Mouse (Mus musculus) bone marrow, adult 2 months (tissue): ENCODE measurements around the gene Gpld1. TPM values are rescaled to one million over a fixed set of nuclear protein-coding genes. Genes with fewer than 3 reads are reported as not detected.
A peak's percentile ranks its signal among the peaks of the same experiment; 100 is the strongest.

Source experiments
- H3K27ac ChIP-seq: fragments of 200-500 bp; 2 replicates; pipeline ENCODE4 v1.5.1; 2012; ENCODE audit warnings: low read depth, mild to moderate bottlenecking, control low read depth, inconsistent platforms, low read length; ENCODE audit not compliant: control insufficient read depth, poor library complexity, insufficient read depth
- H3K4me1 ChIP-seq: fragments of 200-500 bp; 2 replicates; pipeline ENCODE4 v1.6.1; 2011; ENCODE audit warnings: low read length; ENCODE audit not compliant: control insufficient read depth, insufficient read depth
- H3K4me3 ChIP-seq: fragments of 200-500 bp; replicated peaks from 2 replicates; pipeline ENCODE3; 2011; ENCODE audit warnings: mild to moderate bottlenecking, low read depth, low read length, control low read depth; ENCODE audit not compliant: control insufficient read depth
- CTCF ChIP-seq: fragments of 200-500 bp; IDR thresholded peaks from 2 replicates; pipeline ENCODE4 v1.5.1; 2011; ENCODE audit warnings: low read length, control low read depth; ENCODE audit not compliant: control insufficient read depth, insufficient read depth
- POLR2A ChIP-seq: fragments of 200-500 bp; IDR thresholded peaks from 2 replicates; pipeline ENCODE4 v1.6.1; 2011; ENCODE audit warnings: low read depth, mild to moderate bottlenecking, control low read depth, low read length, borderline replicate concordance; ENCODE audit not compliant: control insufficient read depth
- WGBS: fragments of 180-500 bp; shearing (Covaris S2); methylation state at CpG from one replicate; pipeline ENCODE4 v1.1.7; 2018; 5-methylcytosine and 5-hydroxymethylcytosine counted together
- polyA plus RNA-seq: library from polyadenylated mRNA; stranded (reverse); fragments of >200 nt; gene quantifications from 2 replicates; pipeline ENCODE4 v1.2.4, GENCODE M21; 2011; ENCODE audit warnings: low replicate concordance; ENCODE audit not compliant: missing spikeins, insufficient read depth, insufficient read length

Gene Gpld1
- polyA plus RNA-seq, 1 experiment = 0.27 TPM

DNA sequence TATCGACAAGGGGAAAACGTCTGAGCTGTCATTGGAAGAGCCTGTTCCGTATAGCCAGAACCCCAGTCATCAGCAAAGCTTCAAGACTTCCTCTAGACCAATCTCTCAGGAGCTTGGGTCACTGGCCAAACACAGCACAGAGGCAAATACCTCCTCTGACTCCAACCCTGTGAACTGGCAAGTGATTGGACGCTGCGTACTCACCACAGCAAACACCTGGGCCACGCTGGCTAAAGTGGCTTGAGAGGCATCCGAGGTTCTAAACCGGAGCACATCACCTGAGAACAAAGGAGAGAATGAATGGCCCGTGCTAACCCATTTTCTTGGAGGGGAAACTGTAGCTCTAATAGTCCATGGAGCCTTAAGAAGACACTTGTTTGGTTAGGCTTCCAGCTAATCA, 75.4 kb downstream of the Gpld1 start:
- 93% methylated on average over 9 of the region's 9 CpGs for WGBS
- no peak overlapping the region for H3K27ac ChIP-seq
- no peak overlapping the region for H3K4me3 ChIP-seq
- no peaks in the 10 kb centered on the region; the same call in 1 of the 2 replicates for H3K4me1 ChIP-seq
- no peak for TF ChIP-seq POLR2A
- TF ChIP-seq CTCF = no peak

DNA sequence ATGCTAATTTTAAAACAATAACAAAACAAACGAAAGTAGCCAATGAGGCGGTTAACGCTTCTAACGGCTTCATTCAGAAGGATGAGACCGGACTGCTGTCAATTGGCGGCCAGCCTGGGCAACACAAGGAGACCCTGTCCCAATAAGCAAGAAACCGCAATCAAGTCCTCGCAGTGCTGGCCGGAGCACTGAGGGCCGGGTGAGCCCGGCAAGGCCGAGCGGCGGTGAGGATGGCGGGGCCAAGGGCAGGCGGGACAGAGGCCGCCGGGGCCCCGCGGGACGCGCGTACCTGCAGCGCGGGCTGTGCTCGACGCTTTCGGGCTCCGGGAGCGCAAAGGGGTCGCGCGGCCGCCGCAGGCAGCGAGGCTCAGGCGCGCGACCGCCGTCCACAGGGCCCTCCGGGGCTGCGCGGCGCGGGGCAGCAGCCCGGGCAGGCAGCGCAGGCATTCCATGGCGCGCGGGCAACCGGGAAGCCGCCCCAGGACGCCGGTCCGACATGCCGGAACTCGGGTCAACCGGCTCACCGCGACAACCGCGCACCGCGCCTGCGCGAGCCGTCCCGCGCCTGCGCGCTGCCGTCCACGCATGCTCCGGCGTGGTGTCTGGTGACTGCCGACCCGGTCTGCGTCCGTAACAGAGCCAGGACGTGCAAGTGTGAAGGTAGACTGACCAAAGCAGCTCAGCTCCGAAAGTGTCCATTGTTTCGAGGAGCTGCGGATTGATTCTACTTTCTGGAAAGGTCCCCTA, 77.0 kb downstream of the Gpld1 start, which contains the start of gene Mrs2:
Mrs2 (minus strand) TSS at position 587 of the 747 bp plus-strand sequence.
- Histone ChIP-seq H3K4me1 (no peaks in the 10 kb centered on the region; the same call in 1 of the 2 replicates), H3K4me3 (peak within 1 kb of the TSS; percentile 87), H3K27ac (peak within 1 kb of the TSS; percentile 73)
- TF ChIP-seq POLR2A = peak; percentile 92
- no peak for TF ChIP-seq CTCF
- under 1% methylated on average over 76 of the region's 84 CpGs for WGBS

GRCm38 (mm10) chr13:25020540-25020892, 77.6 kb downstream of the Gpld1 start:
- Histone ChIP-seq H3K4me3 (peak overlapping the region; percentile 87), H3K4me1 (no peaks in the 10 kb centered on the region; the same call in 1 of the 2 replicates), H3K27ac (no peak overlapping the region)
- 36% methylated on average over 4 of the region's 4 CpGs for WGBS
- TF ChIP-seq POLR2A (no peak), CTCF (no peak)

- H3K4me3 ChIP-seq = no peak overlapping the region
- H3K27ac ChIP-seq = no peak overlapping the region
- H3K4me1 ChIP-seq = no peaks in the 10 kb centered on the region; the same call in 1 of the 2 replicates
- WGBS = 69% methylated on average over 4 of the region's 4 CpGs
- TF ChIP-seq CTCF = no peak
- TF ChIP-seq POLR2A = no peak
Observed at GRCm38 (mm10) chr13:25022386-25022785, 79.4 kb downstream of the Gpld1 start.

GRCm38 (mm10) chr13:25023129-25023528, 80.2 kb downstream of the Gpld1 start:
- 55% methylated on average over 3 of the region's 3 CpGs for WGBS
- no peak for TF ChIP-seq CTCF
- TF ChIP-seq POLR2A = no peak
- H3K4me1 ChIP-seq = no peaks in the 10 kb centered on the region; the same call in 1 of the 2 replicates
- H3K27ac ChIP-seq = no peak overlapping the region
- no peak overlapping the region for H3K4me3 ChIP-seq

DNA sequence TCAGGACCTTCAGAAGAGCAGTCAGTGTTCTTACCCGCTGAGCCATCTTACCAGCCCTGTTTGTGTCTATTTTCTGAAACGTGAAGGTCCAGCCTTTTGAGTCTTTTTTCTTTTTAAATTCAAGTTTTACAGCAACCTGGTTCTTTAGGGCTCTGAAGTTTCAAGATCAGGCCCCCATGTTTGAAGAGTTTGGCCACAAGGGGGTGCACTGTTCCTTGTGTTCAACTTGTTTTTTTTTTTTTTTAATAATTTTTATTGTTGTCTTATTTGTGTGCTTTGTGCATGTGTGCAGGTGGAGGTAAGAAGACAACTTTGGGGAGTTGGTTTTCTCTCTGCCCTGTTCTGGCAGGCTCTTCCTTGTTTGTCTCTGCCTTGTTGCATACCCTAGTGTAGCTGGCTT, 81.7 kb downstream of the Gpld1 start:
- 30% methylated on average over 2 of the region's 2 CpGs for WGBS
- Histone ChIP-seq H3K4me3 (no peak overlapping the region), H3K4me1 (no peaks in the 10 kb centered on the region; the same call in 1 of the 2 replicates), H3K27ac (no peak overlapping the region)
- TF ChIP-seq POLR2A (no peak), CTCF (no peak)

GRCm38 (mm10) chr13:25026409-25027113, 83.6 kb downstream of the Gpld1 start:
- H3K27ac ChIP-seq = no peak overlapping the region
- no peak overlapping the region for H3K4me3 ChIP-seq
- no peak for TF ChIP-seq CTCF
- no peak for TF ChIP-seq POLR2A
- WGBS = 88% methylated on average over 6 of the region's 6 CpGs
- no peaks in the 10 kb centered on the region for H3K4me1 ChIP-seq

- TF ChIP-seq POLR2A (no peak), CTCF (no peak)
- Histone ChIP-seq H3K4me3 (no peak overlapping the region), H3K27ac (no peak overlapping the region), H3K4me1 (no peaks in the 10 kb centered on the region)
- WGBS = 76% methylated on average over 3 of the region's 3 CpGs
Observed at GRCm38 (mm10) chr13:25027114-25027425, 84.1 kb downstream of the Gpld1 start.
